Mouse (Mus musculus) gastrocnemius, postnatal 10 days (tissue): ENCODE results near the gene Pde10a. TPM values are rescaled to one million over a fixed set of nuclear protein-coding genes. Genes with fewer than 3 reads are reported as not detected.

Experiments
- DNase-seq: peaks from one replicate; pipeline ENCODE4 v3.0.0; 2021; ENCODE audit warnings: mixed read lengths
- total RNA-seq, 2 experiments: library from RNA; stranded (reverse); gene quantifications; 2 replicates each; pipeline ENCODE4 v1.2.3; 2021

The Pde10a gene
- total RNA-seq, 2 experiments from 2014 or later: 5.7 to 7.4 TPM

DNA sequence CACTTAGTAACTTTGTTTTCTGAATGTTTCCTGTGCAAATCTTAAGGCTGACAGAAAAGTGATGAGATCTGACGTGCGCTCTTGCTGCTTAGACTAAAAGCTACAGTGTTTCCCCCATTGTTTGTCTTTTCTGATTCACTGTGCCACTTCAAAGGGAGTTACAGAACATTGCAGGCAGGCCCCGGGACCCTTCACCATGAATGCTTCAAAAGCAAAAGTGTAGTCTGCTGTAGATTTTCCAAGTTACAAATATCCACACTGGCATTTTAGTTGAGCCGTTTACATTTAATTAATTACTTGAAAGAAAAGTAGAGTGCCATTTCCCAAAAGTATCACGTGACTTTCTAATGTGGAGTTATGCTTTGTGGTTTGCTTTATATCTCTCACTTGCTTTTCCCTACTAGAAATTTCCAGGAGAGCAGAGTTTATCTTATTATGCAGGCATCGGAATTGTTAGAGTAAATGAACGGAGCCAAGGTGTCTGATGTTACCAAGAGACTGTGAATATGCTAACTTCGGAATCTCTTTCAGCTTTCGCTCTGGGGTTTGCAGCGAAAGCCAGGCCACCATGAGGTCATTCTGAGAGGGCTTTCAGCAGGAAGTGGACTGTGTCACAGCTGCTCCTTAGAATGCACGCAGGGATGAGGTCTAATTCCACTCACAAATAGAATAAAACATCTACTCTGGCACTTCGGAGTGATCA, 447.1 kb downstream of the Pde10a start:
- no peak for DNase-seq

DNA sequence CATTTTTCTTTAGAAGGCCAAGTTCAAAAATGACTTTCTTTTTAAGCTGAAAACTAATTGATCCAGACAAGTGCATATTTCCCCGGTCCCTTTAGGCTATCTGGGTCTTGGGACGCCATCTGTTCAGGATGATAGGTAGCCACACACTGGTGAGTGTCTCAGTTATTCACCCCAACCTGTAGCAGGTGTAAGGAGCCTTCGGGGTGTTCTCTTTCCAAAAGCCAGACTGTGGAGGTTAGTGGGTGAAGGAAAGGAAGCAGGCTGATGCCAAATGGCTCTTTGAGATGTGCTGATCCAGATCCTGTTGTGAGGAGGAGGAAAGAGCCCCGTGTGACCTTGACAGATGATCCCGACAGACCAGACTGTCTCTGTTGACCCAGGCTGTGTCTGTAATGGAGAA, 448.2 kb downstream of the Pde10a start:
- no peak for DNase-seq

DNA sequence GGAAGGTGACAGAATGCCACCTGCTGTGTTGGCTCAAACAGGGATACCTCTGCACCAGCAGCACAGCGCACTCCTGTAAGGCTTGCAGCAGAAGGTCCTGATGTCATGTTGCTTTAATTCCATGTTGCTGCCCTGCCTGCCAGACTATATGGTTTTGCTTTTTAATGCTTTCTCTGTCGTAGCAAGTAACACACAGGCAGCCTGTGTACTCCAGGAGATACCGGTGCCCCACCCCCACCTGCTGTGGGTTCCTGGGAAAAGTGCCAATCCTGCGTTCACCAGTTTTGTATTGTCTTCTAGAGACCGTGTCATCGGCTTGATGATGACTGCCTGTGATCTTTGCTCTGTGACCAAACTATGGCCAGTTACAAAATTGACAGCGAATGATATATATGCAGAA, 449.3 kb downstream of the Pde10a start:
- no peak for DNase-seq

- DNase-seq: no peak
Measured at GRCm38 (mm10) chr17:8974823-8975397, 449.7 kb downstream of the Pde10a start.

DNA sequence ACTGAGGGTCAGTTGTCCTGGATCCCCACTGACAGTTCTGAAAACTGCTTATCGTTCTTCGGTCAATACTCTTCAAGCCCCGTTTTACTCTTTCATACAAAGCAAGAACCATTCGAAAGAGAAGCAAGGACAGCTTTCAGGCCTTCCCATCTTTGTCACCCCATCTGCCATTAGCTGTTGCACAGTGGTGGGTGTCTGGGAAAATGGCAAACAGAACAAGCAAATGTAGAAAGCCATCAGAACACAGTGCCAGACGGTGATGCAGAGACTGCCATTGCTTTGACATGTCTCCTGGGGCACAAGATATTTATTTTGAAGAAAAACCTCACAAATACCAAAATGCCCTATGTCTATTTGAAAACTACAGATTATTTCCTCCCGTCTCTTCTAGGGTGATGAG, 451.6 kb downstream of the Pde10a start:
- no peak for DNase-seq

DNA sequence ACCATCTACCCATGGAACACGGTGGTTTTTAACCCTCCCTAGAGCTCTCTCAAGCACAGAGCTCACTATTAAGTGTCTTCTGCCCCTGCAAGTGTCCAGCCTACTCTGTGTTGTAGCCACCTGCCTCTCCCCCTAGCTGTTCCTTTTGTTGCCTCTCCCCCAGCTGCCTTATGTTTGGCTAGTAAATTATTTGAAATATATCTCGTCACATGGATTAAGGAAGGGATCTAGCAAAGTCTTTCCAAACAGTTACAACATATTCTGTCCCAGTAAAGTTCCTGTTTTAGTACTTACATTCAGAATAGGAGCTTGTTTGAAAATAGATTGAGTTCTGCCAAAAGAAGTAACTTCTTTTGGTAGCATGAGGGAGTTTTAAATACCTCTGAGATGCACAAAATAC, 452.1 kb downstream of the Pde10a start:
- DNase-seq: no peak

GRCm38 (mm10) chr17:8983576-8983975, 458.4 kb downstream of the Pde10a start:
- no peak for DNase-seq

GRCm38 (mm10) chr17:8985714-8986113, 460.5 kb downstream of the Pde10a start:
- DNase-seq: no peak

GRCm38 (mm10) chr17:8986551-8986950, 461.4 kb downstream of the Pde10a start:
- DNase-seq: no peak

DNA sequence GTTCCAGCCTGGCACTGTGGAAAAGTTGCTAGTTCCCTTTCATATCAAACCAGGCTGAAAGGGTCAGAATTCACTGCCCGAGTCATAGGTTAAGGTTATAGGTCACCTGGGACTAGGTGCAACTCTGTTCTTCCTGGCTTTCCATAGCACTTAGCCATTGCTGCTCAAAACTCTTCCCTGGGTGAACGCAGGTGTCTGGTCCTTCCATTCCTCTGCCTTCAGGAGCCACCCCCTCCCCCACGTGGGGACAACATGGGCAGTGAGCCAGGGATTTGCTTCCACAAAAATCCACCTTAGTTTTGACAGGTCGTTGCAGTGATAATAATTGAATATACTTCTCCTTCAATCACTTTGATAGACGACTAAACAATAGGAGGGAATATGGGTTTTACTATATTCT, 462.2 kb downstream of the Pde10a start:
- DNase-seq: no peak

DNA sequence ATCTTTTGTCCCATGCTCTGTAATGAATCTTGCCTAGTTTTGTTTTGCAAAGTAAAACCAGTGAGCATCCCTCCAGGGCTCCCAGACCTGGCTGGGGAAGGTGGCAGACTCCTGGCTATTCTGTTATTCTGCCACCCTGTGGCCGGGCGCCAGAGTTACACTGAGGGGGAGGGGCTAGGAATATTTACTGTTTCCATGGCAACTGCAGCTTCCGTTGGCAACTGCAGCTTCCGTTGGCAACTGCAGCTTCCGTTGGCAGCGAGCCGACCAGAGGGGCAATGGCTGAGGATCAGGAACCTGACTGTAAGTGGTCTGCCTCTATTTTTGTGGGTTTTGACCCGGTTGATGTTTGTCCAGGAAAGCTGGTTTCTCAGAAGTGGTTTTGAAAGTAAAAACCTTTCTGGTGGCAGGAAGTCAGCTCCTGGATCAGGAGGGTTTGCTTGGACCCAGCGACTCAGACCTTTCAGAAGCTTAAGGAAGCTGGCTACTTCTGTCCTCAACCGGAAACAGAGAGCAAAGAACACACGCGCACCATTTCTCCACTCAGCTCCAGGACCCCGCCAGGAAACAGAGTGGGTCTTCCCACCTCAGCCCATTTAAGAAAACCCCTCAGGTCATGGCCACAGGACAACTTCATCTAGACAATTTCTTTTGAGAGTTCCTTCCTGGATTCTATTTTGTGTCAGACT, 463.1 kb downstream of the Pde10a start, which contains the start of gene 1700010I14Rik:
1700010I14Rik (plus strand) TSS at position 215 of the 689 bp plus-strand sequence.
- peak; percentile 85 for DNase-seq

DNA sequence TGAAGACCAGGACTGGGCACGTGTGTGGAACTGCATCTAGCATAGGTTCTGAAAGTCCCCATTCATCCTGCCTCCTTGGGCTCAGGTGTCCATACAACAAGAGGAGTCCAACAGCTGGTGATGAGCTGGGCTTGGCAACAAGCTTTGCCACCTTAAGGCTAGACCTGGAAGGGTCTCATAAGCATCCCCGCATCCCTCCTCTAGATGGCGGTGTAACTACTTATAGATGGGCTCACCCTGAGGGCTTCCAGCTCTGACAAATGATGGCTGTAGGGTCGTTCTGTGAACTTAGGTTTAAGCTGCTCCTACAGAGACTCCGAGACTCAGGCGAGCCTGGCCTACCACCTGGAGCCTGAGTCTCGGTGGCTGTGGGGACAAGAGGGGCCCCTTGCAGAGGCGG, 466.0 kb downstream of the Pde10a start:
- DNase-seq: no peak

DNA sequence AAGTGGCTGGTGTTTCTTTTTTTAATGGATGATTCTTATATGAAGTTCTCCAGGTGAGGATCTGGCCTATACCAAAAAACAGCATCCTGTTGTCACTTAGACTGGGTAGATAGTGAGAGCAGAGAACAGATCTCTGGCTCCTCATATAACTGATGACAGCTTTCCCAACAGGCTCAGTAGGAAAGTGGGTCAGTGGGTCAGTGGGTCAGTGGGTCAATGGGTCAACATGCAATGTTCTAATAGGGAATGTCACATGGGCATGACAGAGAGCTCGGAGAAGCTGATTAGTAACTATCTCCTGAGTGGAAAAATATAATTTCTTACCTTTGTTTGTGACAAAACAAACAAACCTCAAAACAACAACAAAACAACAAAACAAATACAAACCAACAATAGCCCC, 470.2 kb downstream of the Pde10a start:
- no peak for DNase-seq

DNA sequence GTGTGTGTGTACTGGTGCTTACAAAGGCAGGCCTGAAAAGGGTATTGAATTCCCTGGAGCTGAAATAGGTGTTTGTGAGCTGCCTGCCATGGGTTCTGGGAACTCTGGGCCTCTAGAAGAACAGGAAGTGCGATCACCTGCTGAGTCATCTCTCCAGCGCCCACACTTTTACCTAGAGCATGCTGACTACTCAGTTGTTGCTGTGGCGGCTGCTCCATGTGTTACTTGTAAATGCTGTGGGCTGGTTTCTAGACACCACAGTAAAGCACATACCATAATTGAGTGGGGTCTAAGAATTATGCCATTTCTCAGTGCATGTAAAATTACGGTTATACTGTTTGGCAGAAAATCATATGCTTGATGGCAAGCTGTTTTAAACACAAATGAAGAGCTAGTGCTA, 477.3 kb downstream of the Pde10a start:
- DNase-seq: no peak

- DNase-seq: no peak
Measured at GRCm38 (mm10) chr17:9004516-9004915, 479.3 kb downstream of the Pde10a start.

DNA sequence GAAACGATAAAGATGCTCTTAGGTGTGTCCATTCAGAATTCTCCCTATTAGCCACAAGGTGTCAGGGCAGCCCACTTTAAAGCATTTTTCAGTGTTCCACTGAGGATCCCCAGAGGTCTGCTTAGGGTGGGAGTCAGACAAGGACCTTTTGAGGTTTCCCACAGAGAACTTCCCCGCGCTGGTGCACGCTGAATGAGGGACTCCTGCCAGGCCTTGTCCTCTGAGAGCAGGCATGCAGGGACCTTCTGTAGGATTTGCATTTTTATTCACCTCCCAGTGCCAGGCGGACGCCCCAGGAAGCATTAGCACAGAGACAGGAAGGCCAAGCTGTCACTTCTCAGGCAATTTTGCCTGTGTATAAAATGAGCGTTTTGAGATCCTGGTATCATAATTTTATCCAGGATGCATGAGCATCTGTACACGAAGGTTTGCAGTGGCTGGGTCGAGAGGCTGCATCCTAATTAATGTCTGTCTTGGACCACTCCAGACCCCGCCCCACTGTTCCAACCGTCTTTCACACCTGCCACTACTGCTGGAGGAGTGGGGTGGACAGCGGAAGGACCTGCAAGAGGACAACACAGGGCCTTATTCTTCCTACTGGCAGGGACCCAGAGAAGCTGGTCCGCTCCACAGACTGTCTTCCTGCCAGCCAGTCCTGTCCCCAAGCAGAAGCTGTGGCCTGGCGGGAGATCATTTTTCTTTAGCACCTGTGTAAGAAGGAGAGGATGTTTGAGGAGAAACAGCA, 498.2 kb downstream of the Pde10a start:
- no peak for DNase-seq

DNA sequence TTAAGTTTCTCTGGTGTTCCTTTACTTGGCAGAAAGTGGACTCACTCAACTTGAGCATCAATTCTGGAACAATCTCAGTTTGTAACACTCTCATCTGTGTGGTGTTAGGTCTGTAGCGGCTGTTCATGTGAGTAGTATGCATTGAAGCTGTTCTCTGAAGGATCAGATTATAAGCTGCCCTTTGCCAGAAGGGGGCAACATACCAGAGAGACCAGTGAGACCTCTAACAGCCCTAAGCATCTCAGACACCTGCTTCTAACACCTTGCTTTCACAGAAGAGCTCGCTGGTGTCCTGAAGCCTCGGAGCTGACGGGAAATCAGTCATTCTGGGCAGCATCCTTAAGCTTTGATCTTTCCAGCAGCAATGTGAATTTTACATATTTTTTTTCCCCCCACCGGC, 505.0 kb downstream of the Pde10a start:
- DNase-seq: no peak

DNA sequence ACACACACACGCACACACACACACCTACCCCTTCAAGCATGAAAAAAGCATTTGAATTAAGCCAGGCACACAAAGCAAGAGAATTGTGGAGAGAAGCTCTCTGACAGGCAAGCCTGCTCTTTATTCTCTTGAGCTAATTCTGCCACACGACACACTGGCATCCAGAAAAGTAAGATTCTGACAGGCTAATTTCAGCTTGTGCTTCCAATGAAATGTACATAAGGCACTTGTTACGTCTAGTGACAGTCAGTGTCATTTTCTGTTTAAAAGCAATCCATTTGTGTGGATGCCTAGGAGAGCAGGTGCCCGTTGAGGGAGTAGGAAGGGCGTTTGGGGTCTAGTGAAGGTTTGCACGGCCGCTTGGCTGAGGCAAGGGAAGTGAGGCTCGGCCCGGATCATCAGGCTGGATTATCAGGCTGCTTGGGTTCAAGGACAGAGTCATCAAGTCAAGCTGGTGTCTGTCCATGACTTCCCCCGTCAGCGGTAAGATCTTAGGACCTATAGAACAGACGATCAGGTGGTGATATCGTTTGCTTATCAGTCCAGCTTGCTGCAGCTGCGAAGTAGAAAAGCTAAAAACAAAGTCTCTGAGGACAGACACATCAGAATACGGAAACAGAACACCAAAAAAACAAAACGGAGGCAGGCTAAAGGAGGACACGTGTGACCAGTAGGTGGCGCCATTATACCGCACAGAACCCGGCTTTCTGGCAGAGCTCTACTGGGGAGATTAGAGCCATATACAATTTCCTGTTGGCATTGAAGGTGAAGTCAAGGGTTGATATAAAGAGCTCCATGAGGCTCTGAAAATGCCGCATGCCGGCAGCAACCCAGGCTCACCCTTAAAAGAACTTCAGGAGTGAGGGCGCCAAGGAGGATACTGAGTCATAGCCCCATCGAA, 506.3 kb downstream of the Pde10a start:
- DNase-seq: peak; percentile 79

GRCm38 (mm10) chr17:9032362-9033044, 507.3 kb downstream of the Pde10a start:
- DNase-seq: no peak

DNA sequence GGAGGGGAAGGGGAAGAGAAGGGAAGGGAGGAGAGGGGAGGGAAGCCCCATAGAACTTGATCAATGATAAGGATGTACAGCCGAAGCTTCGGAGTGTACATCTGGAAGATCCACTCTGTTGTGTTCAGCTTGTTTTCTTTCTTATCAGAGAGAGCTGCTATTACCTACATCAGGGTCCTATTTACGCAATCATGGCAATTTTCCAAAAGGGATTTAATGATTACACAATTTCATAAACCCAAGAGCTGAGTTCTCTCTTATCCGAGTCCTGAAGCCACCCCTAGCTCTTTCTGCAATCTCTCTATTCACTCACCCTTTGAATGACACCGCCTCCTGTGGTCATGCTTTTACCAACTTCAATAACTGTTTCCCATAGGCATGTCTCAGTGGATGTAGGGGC, 508.3 kb downstream of the Pde10a start:
- DNase-seq: no peak
